Mouse (Mus musculus): ENCODE data around the gene Rai14.

Rai14 gene

GRCm38 (mm10) chr15:10687365-10687764 is 27.1 kb downstream of the Rai14 start:
- no peak for DNase-seq

DNA sequence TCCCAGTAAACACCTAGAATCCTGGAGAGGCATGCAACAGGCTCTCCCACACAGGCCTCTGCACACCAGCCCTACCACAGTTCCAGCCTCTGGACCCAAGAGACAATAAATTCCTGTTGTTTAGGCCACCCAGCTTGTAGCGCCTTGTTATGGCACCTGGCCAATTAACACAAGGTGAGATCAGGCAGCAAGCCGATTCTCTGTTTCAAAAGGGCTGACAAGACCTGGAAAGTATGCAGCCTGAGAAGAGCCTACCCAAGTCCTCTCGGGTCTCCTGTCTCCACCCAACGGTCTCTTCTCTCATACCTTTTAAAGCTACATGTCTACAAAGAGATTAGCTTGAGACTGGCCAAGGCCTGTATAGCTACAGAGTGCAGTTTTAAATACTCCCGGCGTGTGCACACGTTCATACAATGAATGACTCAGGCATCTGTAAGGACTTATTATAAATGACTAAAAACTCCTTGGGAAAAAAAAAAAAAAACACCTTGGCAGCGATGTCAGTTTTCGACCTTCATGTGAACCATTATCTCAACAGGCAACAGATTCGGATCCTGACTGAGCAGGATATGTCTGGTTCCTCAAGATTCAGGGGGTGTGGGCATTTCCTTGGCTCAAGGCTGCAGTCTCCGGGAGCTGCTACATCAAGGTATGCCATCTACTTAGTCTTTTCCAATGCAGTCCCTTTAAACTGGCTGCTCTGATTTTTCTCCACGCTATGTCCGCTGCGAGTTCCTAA is 28.6 kb downstream of the Rai14 start:
- DNase-seq, result no peak

- no peak for DNase-seq
Observed at GRCm38 (mm10) chr15:10683687-10684203, 30.7 kb downstream of the Rai14 start.

- DNase-seq, result no peak
Observed at GRCm38 (mm10) chr15:10680514-10680913, 33.9 kb downstream of the Rai14 start.

- no peak for DNase-seq
Observed at GRCm38 (mm10) chr15:10679571-10679970, 34.9 kb downstream of the Rai14 start.

GRCm38 (mm10) chr15:10675801-10676200 is 38.6 kb downstream of the Rai14 start:
- no peak for DNase-seq

GRCm38 (mm10) chr15:10672880-10673279 is 41.5 kb downstream of the Rai14 start:
- DNase-seq, result no peak

- no peak for DNase-seq
Observed at GRCm38 (mm10) chr15:10671868-10672267, 42.6 kb downstream of the Rai14 start.

DNA sequence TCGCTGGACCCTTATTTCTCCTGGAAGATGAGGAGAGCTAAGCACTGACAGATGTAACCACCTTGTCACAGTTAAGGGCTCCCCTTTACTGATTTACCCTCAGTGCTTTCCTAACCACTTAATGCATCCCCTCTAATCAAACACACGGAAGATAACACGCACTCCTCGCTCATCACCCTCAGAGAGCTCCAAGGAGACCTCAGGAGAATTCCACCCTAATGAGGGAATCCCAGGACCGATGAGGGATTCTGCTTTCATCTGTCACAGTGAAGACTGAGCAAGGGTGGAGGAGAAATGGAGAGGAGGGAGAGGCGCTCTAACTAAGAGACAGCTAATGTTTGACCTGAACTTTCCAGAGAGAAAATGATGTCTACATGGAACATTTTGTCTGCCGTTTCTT is 44.3 kb downstream of the Rai14 start:
- no peak for DNase-seq

GRCm38 (mm10) chr15:10668120-10668900 is 46.1 kb downstream of the Rai14 start:
- DNase-seq, result no peak

DNA sequence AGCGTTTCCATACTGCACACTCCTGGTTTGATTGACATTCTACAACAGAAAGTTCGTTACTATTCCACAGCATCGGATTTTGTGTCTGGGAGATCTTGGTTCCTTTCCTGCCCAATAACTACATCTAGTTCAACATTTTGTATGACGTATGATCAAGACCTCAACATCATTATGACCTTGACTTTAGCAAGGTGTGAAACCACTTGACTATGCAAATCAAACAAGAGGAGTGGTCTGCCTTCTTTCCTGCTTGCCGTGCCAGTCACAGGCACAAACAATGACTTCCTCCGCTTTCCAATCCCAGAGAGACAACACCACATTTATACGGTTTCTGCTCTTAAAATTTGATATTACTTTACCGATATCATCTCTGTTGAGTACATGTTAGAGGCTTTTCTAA is 48.6 kb downstream of the Rai14 start:
- DNase-seq, result no peak

- no peak for DNase-seq
Observed at GRCm38 (mm10) chr15:10664529-10664898, 49.9 kb downstream of the Rai14 start.

GRCm38 (mm10) chr15:10663793-10664528 is 50.5 kb downstream of the Rai14 start:
- no peak for DNase-seq

GRCm38 (mm10) chr15:10661961-10662606 is 52.3 kb downstream of the Rai14 start:
- no peak for DNase-seq

DNA sequence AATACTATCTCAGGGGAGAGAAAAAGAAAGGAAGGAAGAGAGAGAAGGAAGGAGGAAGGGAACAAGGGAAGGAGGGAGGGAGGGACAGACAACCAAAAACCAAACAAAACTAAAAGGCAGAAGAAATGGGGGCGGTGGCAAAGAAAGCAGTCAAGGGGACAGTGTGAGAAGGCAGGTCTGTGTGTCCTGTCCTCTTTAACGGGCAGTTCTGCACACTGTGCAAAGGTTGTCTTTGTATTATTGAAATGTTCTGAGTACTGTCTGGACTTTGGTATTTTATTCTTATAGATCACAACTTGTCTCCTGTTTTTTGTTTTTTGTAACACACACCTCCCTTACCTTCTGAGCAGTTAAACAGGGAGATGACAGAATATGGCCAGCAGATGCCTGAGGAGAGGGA is 55.6 kb downstream of the Rai14 start:
- no peak for DNase-seq

DNA sequence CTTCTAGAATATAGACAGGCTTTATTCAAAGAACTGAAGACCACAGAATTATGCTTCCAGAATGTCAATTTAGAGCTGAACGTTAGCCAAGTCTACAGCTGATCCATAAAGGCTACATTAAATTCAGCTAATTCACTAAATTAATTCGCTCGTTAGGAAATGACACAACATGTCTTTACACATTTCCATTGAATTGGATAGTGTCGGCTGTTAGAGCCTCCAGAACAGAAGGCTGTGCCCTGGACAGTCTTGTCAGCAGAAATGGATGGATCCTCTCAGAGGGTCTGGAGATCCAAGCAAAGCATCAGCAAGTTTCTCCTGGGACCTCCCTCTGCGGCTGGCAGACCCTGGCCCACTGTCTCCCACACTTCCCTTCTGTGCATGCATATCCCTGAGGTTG is 58.3 kb downstream of the Rai14 start:
- no peak for DNase-seq

GRCm38 (mm10) chr15:10655151-10655905 is 59.1 kb downstream of the Rai14 start:
- DNase-seq, result no peak

DNA sequence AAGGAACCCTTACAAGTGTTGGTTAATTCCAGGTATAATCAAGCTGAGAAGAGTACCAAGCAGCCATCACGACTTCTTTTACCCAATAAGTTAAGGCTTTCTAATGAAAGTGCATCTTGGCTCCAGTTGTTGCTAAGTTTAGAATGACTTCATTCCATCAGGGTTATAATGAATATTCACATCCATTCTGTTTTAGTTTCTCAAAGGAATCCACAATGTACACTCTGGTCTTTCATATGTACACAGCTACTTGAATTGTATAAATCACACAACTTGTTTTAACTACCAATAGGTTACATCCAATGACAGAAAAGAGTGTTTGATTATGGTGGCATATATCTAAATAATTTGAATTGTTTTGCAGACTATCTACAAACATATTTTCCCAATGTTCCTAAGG is 59.7 kb downstream of the Rai14 start:
- no peak for DNase-seq

DNA sequence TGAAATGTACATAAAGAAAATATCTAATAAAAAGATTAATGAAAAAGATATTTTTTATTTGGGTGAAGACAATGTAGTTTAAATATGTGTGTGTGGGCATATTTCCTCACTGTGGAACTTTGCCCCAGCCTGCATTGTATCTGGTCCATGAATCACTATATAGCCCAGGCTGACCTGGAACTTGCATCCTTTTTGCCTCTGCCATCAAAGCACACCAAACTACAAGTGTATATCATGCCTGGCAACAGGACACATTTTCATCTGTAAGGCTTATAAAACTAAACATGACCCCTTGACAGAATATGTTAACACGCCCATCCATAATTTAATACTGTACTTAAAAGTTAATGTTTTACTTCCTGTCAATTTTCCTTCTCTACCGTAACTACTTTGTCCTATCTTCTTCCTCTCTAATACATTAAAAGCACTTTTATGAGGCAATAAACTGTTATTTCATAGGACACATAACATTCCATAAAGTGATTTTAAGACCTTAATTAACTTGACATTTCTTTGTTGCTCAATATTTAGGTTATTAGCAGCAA is 61.4 kb downstream of the Rai14 start:
- DNase-seq, result no peak

GRCm38 (mm10) chr15:10648372-10649109 is 65.9 kb downstream of the Rai14 start:
- no peak for DNase-seq

- DNase-seq, result no peak
Observed at GRCm38 (mm10) chr15:10646297-10646696, 68.1 kb downstream of the Rai14 start.

Measured in right cerebral cortex, postnatal 14 days (tissue).